Mouse (Mus musculus) liver, embryonic 14.5 days (tissue): ENCODE data around the gene Pheta1. TPM values are rescaled to one million over a fixed set of nuclear protein-coding genes. Genes with fewer than 3 reads are reported as not detected.
A peak's percentile ranks its signal among the peaks of the same experiment; 100 is the strongest.

Experiments
- ATAC-seq: fragments of 200-750 bp; cut with Nextera tagmentation; 2 replicates; pipeline ENCODE4 v1.8.0; 2017; ENCODE audit warnings: moderate number of reproducible peaks, mild to moderate bottlenecking, moderate library complexity; ENCODE audit not compliant: insufficient read depth
- DNase-seq, 3 experiments: peaks; one replicate each; pipeline ENCODE4 v3.0.0-alpha.2; 2012 to 2013; ENCODE audit warnings: low read depth in 3 of 3, low spot score in 3 of 3
- H3K27ac ChIP-seq: fragments of 300-500 bp; sonication (generic); 2 replicates; pipeline ENCODE4 v1.5.1; 2014; ENCODE audit warnings: moderate library complexity, mild to moderate bottlenecking, control low read depth, inconsistent platforms
- H3K27me3 ChIP-seq: fragments of 300-500 bp; sonication (generic); 2 replicates; pipeline ENCODE4 v1.6.1; 2014; ENCODE audit warnings: mild to moderate bottlenecking, low read length, moderate library complexity; ENCODE audit not compliant: control insufficient read depth, insufficient read depth
- H3K36me3 ChIP-seq: fragments of 300-500 bp; sonication (generic); replicated peaks from 2 replicates; pipeline ENCODE4 v1.6.1; 2014; ENCODE audit warnings: low read depth; ENCODE audit not compliant: control insufficient read depth, insufficient read depth
- H3K4me1 ChIP-seq, 2 experiments: fragments of 200-500 bp in 1 of 2; fragments of 300-500 bp in 1 of 2; sonication (generic) in 1 of 2; replicated peaks; 2 replicates each; pipeline ENCODE4 v1.6.1; 2012 to 2014; ENCODE audit warnings: antibody characterized with exemption in 1 of 2, inconsistent platforms in 1 of 2, low read length in 1 of 2; ENCODE audit not compliant: control insufficient read depth in 2 of 2, insufficient read depth in 2 of 2
- H3K4me2 ChIP-seq: fragments of 300-500 bp; sonication (generic); 2 replicates; pipeline ENCODE4 v1.6.1; 2014; ENCODE audit warnings: low read depth, mild to moderate bottlenecking, control low read depth, moderate library complexity
- H3K4me3 ChIP-seq, 2 experiments: fragments of 200-500 bp in 1 of 2; fragments of 300-500 bp in 1 of 2; sonication (generic) in 1 of 2; 2 replicates each; pipeline ENCODE4 v1.5.1; 2012 to 2014; ENCODE audit warnings: low read depth in 2 of 2, low read length in 2 of 2, mild to moderate bottlenecking in 2 of 2, control low read depth in 1 of 2, inconsistent platforms in 1 of 2, moderate library complexity in 1 of 2; ENCODE audit not compliant: insufficient read depth in 1 of 2
- H3K9ac ChIP-seq: fragments of 300-500 bp; sonication (generic); replicated peaks from 2 replicates; pipeline ENCODE4 v1.6.1; 2014; ENCODE audit warnings: mild to moderate bottlenecking, control low read depth, moderate library complexity
- H3K9me3 ChIP-seq: fragments of 300-500 bp; sonication (generic); 2 replicates; pipeline ENCODE4 v1.6.1; 2016; ENCODE audit warnings: low read length, mixed read lengths; ENCODE audit not compliant: control insufficient read depth
- CTCF ChIP-seq: IDR thresholded peaks from 2 replicates; pipeline ENCODE4 v1.5.1; 2016; ENCODE audit warnings: antibody characterized with exemption, low read depth, control low read depth
- EP300 ChIP-seq: IDR thresholded peaks from 2 replicates; pipeline ENCODE4 v1.6.1; 2016; ENCODE audit warnings: antibody characterized with exemption, low read depth
- WGBS: fragments of 180-500 bp; shearing (Covaris S2); extraction: QIAGEN DNeasy Blood & Tissue Kit; methylation state at CpG from one replicate; pipeline ENCODE4 v1.1.7; 2014; ENCODE audit not compliant: insufficient replicate concordance; 5-methylcytosine and 5-hydroxymethylcytosine counted together
- polyA plus RNA-seq, 2 experiments: library from polyadenylated mRNA; depleted of rRNA in 1 of 2; stranded (reverse) in 1 of 2; unstranded in 1 of 2; fragments of >200 nt; fragmentation: Nextera tagmentation in 1 of 2; extraction: Ambion mirVana in 1 of 2; gene quantifications; 2 replicates each; pipeline versions ENCODE4 v1.2.1 to v1.2.3; 2012 to 2014

Pheta1 gene
- polyA plus RNA-seq, 2 experiments, result 2.4 to 2.6 TPM

DNA sequence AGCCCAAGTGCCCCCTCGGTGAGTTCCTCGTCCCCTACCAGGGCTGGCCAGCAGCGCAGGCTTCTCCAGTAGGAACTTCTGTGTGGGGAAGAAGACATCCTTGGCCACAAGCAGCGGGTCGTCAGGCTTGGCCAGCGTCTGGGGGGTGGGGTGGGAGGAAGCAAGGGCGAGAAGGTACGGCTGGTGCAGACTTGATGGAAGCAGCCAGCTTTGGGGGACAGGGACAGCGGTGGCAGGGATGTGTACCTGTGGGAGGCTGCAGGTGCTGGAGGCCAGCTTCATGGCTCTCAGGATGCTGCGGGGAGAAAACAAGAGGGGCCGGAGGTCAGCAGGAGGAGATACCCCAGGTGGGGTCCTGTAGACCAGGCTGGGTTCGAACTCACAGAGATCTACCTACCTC, 26.3 kb downstream of the Pheta1 start:
- no peak overlapping the region for H3K27ac ChIP-seq
- no peak overlapping the region for H3K4me2 ChIP-seq
- H3K9ac ChIP-seq, result no peak overlapping the region
- no peaks in the 10 kb centered on the region for H3K9me3 ChIP-seq
- no peaks in the 10 kb centered on the region for H3K4me1 ChIP-seq
- no peak overlapping the region for H3K4me3 ChIP-seq
- no peak for DNase-seq
- H3K36me3 ChIP-seq, result no peaks in the 10 kb centered on the region
- no peak for ATAC-seq
- H3K27me3 ChIP-seq, result no peaks in the 10 kb centered on the region
- 69% methylated on average over 12 of the region's 12 CpGs for WGBS
- no peak for TF ChIP-seq CTCF
- TF ChIP-seq EP300, result no peak

DNA sequence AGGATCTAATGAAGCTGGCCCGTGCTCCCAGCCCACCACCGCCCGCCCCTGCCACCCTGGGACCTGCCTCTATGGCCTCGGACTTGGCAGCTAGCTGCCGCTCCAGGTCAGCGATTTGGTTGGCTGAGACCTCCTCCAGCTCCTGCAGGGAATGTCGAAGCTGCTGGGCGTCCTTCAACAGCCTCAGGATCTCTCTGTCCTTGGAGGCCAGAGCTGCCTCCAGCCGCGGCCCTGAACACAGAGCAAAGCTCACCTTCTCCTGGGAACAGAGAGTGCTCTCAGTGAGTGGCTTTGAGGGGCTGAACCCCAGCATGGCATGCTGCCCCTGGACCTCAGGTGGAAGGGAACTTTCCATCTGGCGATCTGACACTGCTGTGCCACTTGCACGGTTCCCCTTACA, 28.1 kb downstream of the Pheta1 start:
- H3K36me3 ChIP-seq, result no peaks in the 10 kb centered on the region
- H3K27ac ChIP-seq, result no peak overlapping the region
- TF ChIP-seq CTCF (no peak), EP300 (no peak)
- WGBS, result 71% methylated on average over 12 of the region's 12 CpGs
- DNase-seq, result no peak
- H3K27me3 ChIP-seq, result no peaks in the 10 kb centered on the region
- H3K4me2 ChIP-seq, result no peak overlapping the region
- no peak overlapping the region for H3K9ac ChIP-seq
- no peak for ATAC-seq
- no peaks in the 10 kb centered on the region for H3K4me1 ChIP-seq
- H3K9me3 ChIP-seq, result no peaks in the 10 kb centered on the region
- no peak overlapping the region for H3K4me3 ChIP-seq

DNA sequence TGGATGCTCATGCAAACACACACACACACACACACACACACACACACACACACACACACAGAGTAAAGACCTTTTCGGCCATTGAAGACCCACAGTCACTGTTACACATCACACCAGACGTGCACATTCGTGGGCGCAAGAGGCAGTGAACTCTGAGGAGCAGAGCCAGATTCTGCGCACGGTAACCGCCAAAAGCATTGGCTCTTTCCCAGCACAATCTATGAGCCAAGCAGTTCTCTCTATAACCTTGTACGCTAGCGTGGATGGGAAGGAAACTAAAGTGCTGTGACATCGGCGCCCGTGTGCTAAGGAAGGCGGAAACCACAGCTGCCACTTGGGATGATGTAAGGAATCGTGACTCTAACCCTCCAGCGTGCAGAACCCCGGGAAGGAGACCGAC, 29.9 kb downstream of the Pheta1 start:
- DNase-seq (no peak), ATAC-seq (no peak)
- no peaks in the 10 kb centered on the region for H3K36me3 ChIP-seq
- H3K4me3 ChIP-seq, result no peak overlapping the region
- TF ChIP-seq CTCF, result no peak
- no peak for TF ChIP-seq EP300
- no peaks in the 10 kb centered on the region for H3K4me1 ChIP-seq
- no peaks in the 10 kb centered on the region for H3K27me3 ChIP-seq
- H3K9ac ChIP-seq, result no peak overlapping the region
- H3K9me3 ChIP-seq, result no peaks in the 10 kb centered on the region
- H3K27ac ChIP-seq, result no peak overlapping the region
- no peak overlapping the region for H3K4me2 ChIP-seq
- WGBS, result 69% methylated on average over 17 of the region's 17 CpGs

DNA sequence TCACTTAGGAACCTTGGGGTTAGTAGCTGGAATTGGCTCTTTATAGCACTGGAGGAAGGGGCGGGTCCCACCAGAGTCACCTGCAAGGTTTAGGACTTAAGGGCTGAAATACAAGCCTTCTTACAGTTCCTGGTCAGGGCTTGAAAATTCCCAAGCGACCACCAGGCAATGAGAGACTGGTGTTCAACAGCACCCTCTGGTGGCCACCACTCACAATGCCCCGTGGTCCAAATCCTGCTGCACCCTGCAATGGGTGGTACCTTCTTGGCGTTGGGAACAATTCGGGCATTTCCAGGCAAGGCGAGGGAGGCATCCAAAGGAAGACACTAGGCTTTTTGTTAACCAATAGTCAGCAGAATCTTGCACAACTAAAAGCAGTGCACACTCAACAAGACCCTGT, 30.4 kb downstream of the Pheta1 start:
- Histone ChIP-seq H3K9ac (no peak overlapping the region), H3K27me3 (no peaks in the 10 kb centered on the region), H3K4me1 (no peaks in the 10 kb centered on the region), H3K9me3 (no peaks in the 10 kb centered on the region), H3K4me3 (no peak overlapping the region), H3K27ac (no peak overlapping the region), H3K36me3 (no peaks in the 10 kb centered on the region), H3K4me2 (no peak overlapping the region)
- WGBS, result 37% methylated on average over 6 of the region's 6 CpGs
- no peak for DNase-seq
- no peak for ATAC-seq
- no peak for TF ChIP-seq EP300
- TF ChIP-seq CTCF, result peak; percentile 84

DNA sequence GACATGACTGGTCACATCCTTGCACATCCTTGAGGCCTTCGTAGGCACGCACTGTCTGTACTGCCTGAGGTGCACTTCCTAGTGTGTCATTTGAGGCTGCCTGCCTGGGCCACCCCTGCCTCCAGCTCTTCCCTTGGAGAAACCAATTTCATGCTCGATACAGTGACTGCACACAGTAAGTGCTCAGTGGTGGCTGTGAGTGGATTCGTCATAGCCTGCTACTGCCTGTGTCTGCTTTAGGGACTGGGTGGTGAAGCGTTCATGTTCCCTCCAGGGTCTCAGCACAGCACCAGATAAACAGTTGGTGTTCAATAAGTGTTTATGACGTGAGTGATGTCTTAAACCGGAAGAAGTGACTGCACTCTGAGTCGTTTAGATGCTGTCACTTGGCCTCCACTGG, 34.6 kb downstream of the Pheta1 start:
- no peaks in the 10 kb centered on the region for H3K4me1 ChIP-seq
- DNase-seq (no peak), ATAC-seq (no peak)
- WGBS, result 58% methylated on average over 8 of the region's 8 CpGs
- H3K36me3 ChIP-seq, result no peaks in the 10 kb centered on the region
- H3K27me3 ChIP-seq, result no peaks in the 10 kb centered on the region
- no peaks in the 10 kb centered on the region for H3K9me3 ChIP-seq
- H3K9ac ChIP-seq, result no peak overlapping the region
- no peak overlapping the region for H3K4me3 ChIP-seq
- TF ChIP-seq CTCF, result no peak
- TF ChIP-seq EP300, result no peak
- no peak overlapping the region for H3K27ac ChIP-seq
- H3K4me2 ChIP-seq, result no peak overlapping the region
